Mouse (Mus musculus) limb, embryonic 11.5 days (tissue): ENCODE measurements at regions not wholly inside any gene's neighbourhood (a gene's known extent, or its start where the extent isn't known, plus 50 kb on each side); places are given as distances from the start of the nearest gene placed in this dataset.

Source experiments
- ATAC-seq: fragments of 200-750 bp; cut with Nextera tagmentation; 2 replicates; pipeline ENCODE4 v1.8.0; 2017; ENCODE audit warnings: low read depth; ENCODE audit not compliant: insufficient number of reproducible peaks, low FRiP score, low TSS enrichment
- DNase-seq: peaks from one replicate; pipeline ENCODE4 v3.0.0-alpha.2; 2015; ENCODE audit warnings: low spot score
- H3K27ac ChIP-seq: fragments of 300-500 bp; sonication (generic); replicated peaks from 2 replicates; pipeline ENCODE4 v1.5.1; 2014; ENCODE audit warnings: low read depth, mild to moderate bottlenecking, low read length
- H3K27me3 ChIP-seq: fragments of 300-500 bp; sonication (generic); 2 replicates; pipeline ENCODE4 v1.6.1; 2014; ENCODE audit warnings: mild to moderate bottlenecking, low read length, mixed read lengths; ENCODE audit not compliant: control insufficient read depth, insufficient read depth
- H3K36me3 ChIP-seq: fragments of 300-500 bp; sonication (generic); 2 replicates; pipeline ENCODE4 v1.6.1; 2014; ENCODE audit warnings: mild to moderate bottlenecking, low read length, moderate library complexity, mixed read lengths; ENCODE audit not compliant: control insufficient read depth, insufficient read depth
- H3K4me1 ChIP-seq: fragments of 300-500 bp; sonication (generic); 2 replicates; pipeline ENCODE4 v1.6.1; 2014; ENCODE audit warnings: low read length, mixed read lengths; ENCODE audit not compliant: control insufficient read depth, insufficient read depth
- H3K4me2 ChIP-seq: fragments of 300-500 bp; sonication (generic); 2 replicates; pipeline ENCODE4 v1.6.1; 2014; ENCODE audit warnings: low read depth, mild to moderate bottlenecking, moderate library complexity; ENCODE audit not compliant: severe bottlenecking
- H3K4me3 ChIP-seq: fragments of 300-500 bp; sonication (generic); 2 replicates; pipeline ENCODE4 v1.5.1; 2014; ENCODE audit warnings: low read depth, low read length
- H3K9ac ChIP-seq: fragments of 300-500 bp; sonication (generic); 2 replicates; pipeline ENCODE4 v1.6.1; 2014; ENCODE audit warnings: mild to moderate bottlenecking, low read length
- H3K9me3 ChIP-seq: fragments of 300-500 bp; sonication (generic); 2 replicates; pipeline ENCODE4 v1.6.1; 2016; ENCODE audit warnings: low read length; ENCODE audit not compliant: control insufficient read depth
- WGBS: fragments of 180-500 bp; shearing (Covaris S2); extraction: QIAGEN DNeasy Blood & Tissue Kit; methylation state at CpG from one replicate; pipeline ENCODE4 v1.1.7; 2014; 5-methylcytosine and 5-hydroxymethylcytosine counted together

GRCm38 (mm10) chr7:68976813-68977752 lies 228.0 kb upstream of the Arrdc4 start:
- no peak overlapping the region for H3K4me2 ChIP-seq
- no peaks in the 10 kb centered on the region for H3K36me3 ChIP-seq
- no peak overlapping the region for H3K27ac ChIP-seq
- no peaks in the 10 kb centered on the region for H3K9me3 ChIP-seq
- ATAC-seq = no peak
- no peak overlapping the region for H3K4me3 ChIP-seq
- no peaks in the 10 kb centered on the region for H3K27me3 ChIP-seq
- 53% methylated on average over 7 of the region's 7 CpGs for WGBS
- H3K9ac ChIP-seq = no peak overlapping the region
- H3K4me1 ChIP-seq = no peaks in the 10 kb centered on the region
- DNase-seq = peak; percentile 68

- WGBS = 60% methylated on average over 5 of the region's 5 CpGs
- H3K27ac ChIP-seq = no peak overlapping the region
- no peak for ATAC-seq
Measured at GRCm38 (mm10) chr7:68975956-68976355, 226.9 kb upstream of the Arrdc4 start.

GRCm38 (mm10) chr7:68975580-68975894 lies 226.5 kb upstream of the Arrdc4 start:
- ATAC-seq (no peak), DNase-seq (no peak)
- Histone ChIP-seq H3K4me3 (no peak overlapping the region), H3K9ac (no peak overlapping the region), H3K4me2 (no peak overlapping the region), H3K36me3 (no peaks in the 10 kb centered on the region), H3K4me1 (no peaks in the 10 kb centered on the region), H3K9me3 (no peaks in the 10 kb centered on the region), H3K27me3 (no peaks in the 10 kb centered on the region), H3K27ac (no peak overlapping the region)
- 70% methylated on average over 2 of the region's 2 CpGs for WGBS

More at GRCm38 (mm10) chr7:68975956-68976355, 226.9 kb upstream of the Arrdc4 start:
- H3K4me2 ChIP-seq = no peak overlapping the region
- H3K4me1 ChIP-seq = no peaks in the 10 kb centered on the region
- no peak overlapping the region for H3K4me3 ChIP-seq
- no peaks in the 10 kb centered on the region for H3K36me3 ChIP-seq
- no peaks in the 10 kb centered on the region for H3K9me3 ChIP-seq
- H3K27me3 ChIP-seq = no peaks in the 10 kb centered on the region
- no peak overlapping the region for H3K9ac ChIP-seq
- no peak for DNase-seq

DNA sequence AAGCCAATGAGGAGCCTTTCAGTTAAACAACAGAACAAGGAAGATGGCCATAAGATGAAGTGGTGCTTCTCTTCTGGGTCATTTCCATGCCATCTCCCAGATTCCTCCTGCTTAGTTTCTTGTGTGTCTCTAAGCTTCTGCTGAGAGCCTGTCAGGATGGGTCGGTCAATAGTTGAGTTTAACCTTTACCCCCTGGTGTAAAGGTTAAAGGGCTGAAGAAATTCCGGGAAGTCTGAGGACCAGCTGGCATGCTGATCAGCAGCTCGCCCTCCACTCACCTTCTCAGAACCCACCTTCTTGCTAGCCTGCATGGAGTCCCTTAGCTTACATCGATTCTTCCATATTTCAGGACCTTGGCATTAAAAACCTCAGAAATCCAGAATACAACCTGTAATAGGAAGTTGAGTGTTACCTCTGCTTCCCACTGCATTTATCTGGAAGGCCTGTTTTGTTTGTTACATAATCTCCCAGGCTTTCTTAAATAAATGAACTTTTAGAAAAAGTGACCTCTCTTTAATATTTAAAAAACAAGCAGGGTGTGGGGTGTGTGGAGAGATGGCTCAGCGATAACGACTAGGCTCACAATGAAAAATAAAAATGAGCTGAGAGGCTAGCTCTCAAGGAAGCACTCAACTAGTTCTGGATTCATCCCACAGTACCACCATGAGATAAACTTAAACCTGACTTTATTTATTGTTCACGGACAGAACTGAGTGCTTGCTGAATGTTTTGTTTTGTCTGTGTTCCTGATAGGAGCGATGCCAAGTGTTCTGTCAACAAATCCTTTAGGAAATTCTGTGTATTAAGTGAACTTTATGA lies 225.9 kb upstream of the Arrdc4 start:
- Histone ChIP-seq H3K4me2 (no peak overlapping the region), H3K4me3 (no peak overlapping the region), H3K9me3 (no peaks in the 10 kb centered on the region), H3K9ac (no peak overlapping the region), H3K27ac (no peak overlapping the region), H3K36me3 (no peaks in the 10 kb centered on the region), H3K4me1 (no peaks in the 10 kb centered on the region), H3K27me3 (no peaks in the 10 kb centered on the region)
- 74% methylated on average over 8 of the region's 8 CpGs for WGBS
- DNase-seq (no peak), ATAC-seq (no peak)

GRCm38 (mm10) chr7:68945886-68946863 lies 197.1 kb upstream of the Arrdc4 start:
- H3K4me2 ChIP-seq = no peak overlapping the region
- no peak overlapping the region for H3K27ac ChIP-seq
- peak; percentile 19 for DNase-seq
- H3K4me1 ChIP-seq = no peaks in the 10 kb centered on the region
- no peaks in the 10 kb centered on the region for H3K9me3 ChIP-seq
- ATAC-seq = no peak
- H3K27me3 ChIP-seq = no peaks in the 10 kb centered on the region
- no peaks in the 10 kb centered on the region for H3K36me3 ChIP-seq
- WGBS = 11% methylated on average over 6 of the region's 6 CpGs
- H3K4me3 ChIP-seq = no peak overlapping the region
- H3K9ac ChIP-seq = no peak overlapping the region

GRCm38 (mm10) chr7:68930627-68931334 lies 181.7 kb upstream of the Arrdc4 start:
- Histone ChIP-seq H3K27me3 (no peaks in the 10 kb centered on the region), H3K36me3 (no peaks in the 10 kb centered on the region), H3K27ac (no peak overlapping the region), H3K9ac (no peak overlapping the region), H3K4me2 (no peak overlapping the region), H3K4me1 (peaks cover 3% of the 10 kb centered on the region; the same call in 1 of the 2 replicates), H3K9me3 (no peaks in the 10 kb centered on the region), H3K4me3 (no peak overlapping the region)
- 69% methylated on average over 14 of the region's 14 CpGs for WGBS
- DNase-seq (no peak), ATAC-seq (no peak)

- DNase-seq = no peak
- H3K4me2 ChIP-seq = no peak overlapping the region
- H3K27ac ChIP-seq = no peak overlapping the region
- H3K36me3 ChIP-seq = no peaks in the 10 kb centered on the region
- H3K27me3 ChIP-seq = no peaks in the 10 kb centered on the region
- no peak overlapping the region for H3K9ac ChIP-seq
- no peak for ATAC-seq
- no peak overlapping the region for H3K4me3 ChIP-seq
- no peaks in the 10 kb centered on the region for H3K9me3 ChIP-seq
- 82% methylated on average over 4 of the region's 4 CpGs for WGBS
- H3K4me1 ChIP-seq = peaks cover 3% of the 10 kb centered on the region; the same call in 1 of the 2 replicates
Measured at GRCm38 (mm10) chr7:68929669-68930068, 180.6 kb upstream of the Arrdc4 start.
